Mouse (Mus musculus) hindbrain, embryonic 11.5 days (tissue): ENCODE measurements around the gene Jund. TPM values are rescaled to one million over a fixed set of nuclear protein-coding genes. Genes with fewer than 3 reads are reported as not detected.
A peak's percentile ranks its signal among the peaks of the same experiment; 100 is the strongest.

Experiments
- ATAC-seq: fragments of 200-750 bp; cut with Nextera tagmentation; 2 replicates; pipeline ENCODE4 v1.8.0; 2017; ENCODE audit warnings: mild to moderate bottlenecking, moderate TSS enrichment, moderate library complexity; ENCODE audit not compliant: low FRiP score
- DNase-seq: peaks from one replicate; pipeline ENCODE4 v3.0.0-alpha.2; 2015; ENCODE audit warnings: low spot score
- H3K27ac ChIP-seq: fragments of 300-500 bp; sonication (generic); 2 replicates; pipeline ENCODE4 v1.5.1; 2014; ENCODE audit warnings: mild to moderate bottlenecking, low read depth, low read length
- H3K27me3 ChIP-seq: fragments of 300-500 bp; sonication (generic); 2 replicates; pipeline ENCODE4 v1.6.1; 2014; ENCODE audit warnings: mild to moderate bottlenecking, low read length, moderate library complexity, mixed read lengths; ENCODE audit not compliant: control insufficient read depth, insufficient read depth
- H3K36me3 ChIP-seq: fragments of 300-500 bp; sonication (generic); 2 replicates; pipeline ENCODE4 v1.6.1; 2014; ENCODE audit warnings: mild to moderate bottlenecking, low read length, moderate library complexity, mixed read lengths; ENCODE audit not compliant: control insufficient read depth, insufficient read depth
- H3K4me1 ChIP-seq: fragments of 300-500 bp; sonication (generic); replicated peaks from 2 replicates; pipeline ENCODE4 v1.6.1; 2014; ENCODE audit warnings: low read length, mixed read lengths; ENCODE audit not compliant: control insufficient read depth, insufficient read depth
- H3K4me2 ChIP-seq: fragments of 300-500 bp; sonication (generic); replicated peaks from 2 replicates; pipeline ENCODE4 v1.6.1; 2014; ENCODE audit warnings: mild to moderate bottlenecking, low read depth, low read length
- H3K4me3 ChIP-seq: fragments of 300-500 bp; sonication (generic); 2 replicates; pipeline ENCODE4 v1.5.1; 2014; ENCODE audit warnings: low read depth, low read length
- H3K9ac ChIP-seq: fragments of 300-500 bp; sonication (generic); 2 replicates; pipeline ENCODE4 v1.6.1; 2014; ENCODE audit warnings: low read depth, low read length
- H3K9me3 ChIP-seq: fragments of 300-500 bp; sonication (generic); 2 replicates; pipeline ENCODE4 v1.6.1; 2016; ENCODE audit warnings: low read length; ENCODE audit not compliant: control insufficient read depth
- WGBS: fragments of 180-500 bp; shearing (Covaris S2); extraction: QIAGEN DNeasy Blood & Tissue Kit; methylation state at CpG from one replicate; pipeline ENCODE4 v1.1.7; 2014; 5-methylcytosine and 5-hydroxymethylcytosine counted together
- polyA plus RNA-seq: library from polyadenylated mRNA; unstranded; fragments of >200 nt; fragmentation: Nextera tagmentation; extraction: Ambion mirVana; gene quantifications from 2 replicates; pipeline ENCODE4 v1.2.1, GENCODE M21; 2014

Gene Jund
- polyA plus RNA-seq, 1 experiment from 2014 or later: 126 TPM

- no peak for DNase-seq
- Histone ChIP-seq H3K9me3 (no peaks in the 10 kb centered on the region), H3K4me1 (no peaks in the 10 kb centered on the region), H3K27me3 (no peaks in the 10 kb centered on the region), H3K27ac (no peak overlapping the region), H3K4me3 (no peak overlapping the region), H3K36me3 (no peaks in the 10 kb centered on the region), H3K9ac (no peak overlapping the region), H3K4me2 (no peak overlapping the region)
- 89% methylated on average over 9 of the region's 9 CpGs for WGBS
- ATAC-seq: no peak
These were observed 11.0 kb downstream of the Jund start for GRCm38 (mm10) chr8:70709794-70710193.

- WGBS: 95% methylated on average over 1 of the region's 1 CpGs
- no peaks in the 10 kb centered on the region for H3K36me3 ChIP-seq
- no peak for ATAC-seq
These were observed 11.5 kb downstream of the Jund start for GRCm38 (mm10) chr8:70710296-70710695.

GRCm38 (mm10) chr8:70711041-70711440 is 12.3 kb downstream of the Jund start:
- Histone ChIP-seq H3K9me3 (no peaks in the 10 kb centered on the region), H3K4me3 (no peak overlapping the region), H3K36me3 (no peaks in the 10 kb centered on the region), H3K27me3 (no peaks in the 10 kb centered on the region), H3K9ac (no peak overlapping the region), H3K4me1 (no peaks in the 10 kb centered on the region), H3K27ac (no peak overlapping the region), H3K4me2 (no peak overlapping the region)
- WGBS: 88% methylated on average over 11 of the region's 11 CpGs
- ATAC-seq: no peak
- no peak for DNase-seq

More at GRCm38 (mm10) chr8:70710296-70710695, 11.5 kb downstream of the Jund start:
- Histone ChIP-seq H3K27ac (no peak overlapping the region), H3K4me2 (no peak overlapping the region), H3K9ac (no peak overlapping the region), H3K4me3 (no peak overlapping the region), H3K27me3 (no peaks in the 10 kb centered on the region), H3K9me3 (no peaks in the 10 kb centered on the region), H3K4me1 (no peaks in the 10 kb centered on the region)
- no peak for DNase-seq

GRCm38 (mm10) chr8:70713991-70714390 is 15.2 kb downstream of the Jund start:
- DNase-seq: no peak

GRCm38 (mm10) chr8:70715086-70715485 is 16.3 kb downstream of the Jund start:
- Histone ChIP-seq H3K4me3 (no peak overlapping the region), H3K9ac (no peak overlapping the region), H3K27me3 (no peaks in the 10 kb centered on the region), H3K4me2 (no peak overlapping the region), H3K27ac (no peak overlapping the region), H3K4me1 (no peaks in the 10 kb centered on the region), H3K36me3 (no peaks in the 10 kb centered on the region), H3K9me3 (no peaks in the 10 kb centered on the region)
- no peak for DNase-seq
- WGBS: 80% methylated on average over 2 of the region's 2 CpGs
- ATAC-seq: no peak

More at GRCm38 (mm10) chr8:70713991-70714390, 15.2 kb downstream of the Jund start:
- no peak for ATAC-seq
- Histone ChIP-seq H3K9me3 (no peaks in the 10 kb centered on the region), H3K4me3 (no peak overlapping the region), H3K4me2 (no peak overlapping the region), H3K27me3 (no peaks in the 10 kb centered on the region), H3K9ac (no peak overlapping the region), H3K36me3 (no peaks in the 10 kb centered on the region), H3K27ac (no peak overlapping the region), H3K4me1 (no peaks in the 10 kb centered on the region)
- 73% methylated on average over 7 of the region's 7 CpGs for WGBS

GRCm38 (mm10) chr8:70716521-70717400 is 18.0 kb downstream of the Jund start:
- DNase-seq (no peak), ATAC-seq (no peak)
- Histone ChIP-seq H3K4me2 (no peak overlapping the region), H3K4me1 (no peaks in the 10 kb centered on the region), H3K9me3 (no peaks in the 10 kb centered on the region), H3K9ac (no peak overlapping the region), H3K27ac (no peak overlapping the region), H3K36me3 (no peaks in the 10 kb centered on the region), H3K27me3 (no peaks in the 10 kb centered on the region), H3K4me3 (no peak overlapping the region)
- WGBS: 84% methylated on average over 40 of the region's 40 CpGs

- Histone ChIP-seq H3K4me3 (no peak within 1 kb of the TSS), H3K27me3 (no peaks in the 10 kb centered on the region), H3K27ac (no peak within 1 kb of the TSS), H3K36me3 (no peaks in the 10 kb centered on the region), H3K4me2 (no peak within 1 kb of the TSS), H3K4me1 (no peaks in the 10 kb centered on the region), H3K9ac (no peak within 1 kb of the TSS), H3K9me3 (no peaks in the 10 kb centered on the region)
- DNase-seq (peak; percentile 69), ATAC-seq (peak; percentile 10; the same call in 1 of the 2 replicates)
- 6% methylated on average over 17 of the region's 19 CpGs for WGBS
These were observed 19.5 kb downstream of the Jund start, which contains the start of gene Gm3336 for GRCm38 (mm10) chr8:70718297-70718696. Gene Gm3336 (plus strand): TSS chr8:70718543.

GRCm38 (mm10) chr8:70719796-70720270 is 21.1 kb downstream of the Jund start:
- H3K27ac ChIP-seq: no peak overlapping the region
- no peaks in the 10 kb centered on the region for H3K27me3 ChIP-seq
- no peaks in the 10 kb centered on the region for H3K9me3 ChIP-seq
- H3K4me1 ChIP-seq: no peaks in the 10 kb centered on the region
- no peak overlapping the region for H3K4me3 ChIP-seq
- ATAC-seq (no peak), DNase-seq (no peak)
- no peak overlapping the region for H3K9ac ChIP-seq
- no peak overlapping the region for H3K4me2 ChIP-seq
- 74% methylated on average over 9 of the region's 9 CpGs for WGBS
- no peaks in the 10 kb centered on the region for H3K36me3 ChIP-seq

- H3K4me3 ChIP-seq: no peak overlapping the region
- ATAC-seq: peak; percentile 62; the same call in 1 of the 2 replicates
- 6% methylated on average over 3 of the region's 3 CpGs for WGBS
These were observed 22.0 kb downstream of the Jund start for GRCm38 (mm10) chr8:70720739-70721138.

More at GRCm38 (mm10) chr8:70720739-70721138, 22.0 kb downstream of the Jund start:
- DNase-seq: peak; percentile 86
- H3K4me2 ChIP-seq: no peak overlapping the region
- H3K27ac ChIP-seq: no peak overlapping the region
- H3K4me1 ChIP-seq: no peaks in the 10 kb centered on the region
- H3K27me3 ChIP-seq: no peaks in the 10 kb centered on the region
- H3K9me3 ChIP-seq: no peaks in the 10 kb centered on the region
- no peaks in the 10 kb centered on the region for H3K36me3 ChIP-seq
- H3K9ac ChIP-seq: no peak overlapping the region
